Mouse (Mus musculus): ENCODE data around the gene Tmem100.
A peak's percentile ranks its signal among the peaks of the same experiment; 100 is the strongest.

Gene Tmem100

DNA sequence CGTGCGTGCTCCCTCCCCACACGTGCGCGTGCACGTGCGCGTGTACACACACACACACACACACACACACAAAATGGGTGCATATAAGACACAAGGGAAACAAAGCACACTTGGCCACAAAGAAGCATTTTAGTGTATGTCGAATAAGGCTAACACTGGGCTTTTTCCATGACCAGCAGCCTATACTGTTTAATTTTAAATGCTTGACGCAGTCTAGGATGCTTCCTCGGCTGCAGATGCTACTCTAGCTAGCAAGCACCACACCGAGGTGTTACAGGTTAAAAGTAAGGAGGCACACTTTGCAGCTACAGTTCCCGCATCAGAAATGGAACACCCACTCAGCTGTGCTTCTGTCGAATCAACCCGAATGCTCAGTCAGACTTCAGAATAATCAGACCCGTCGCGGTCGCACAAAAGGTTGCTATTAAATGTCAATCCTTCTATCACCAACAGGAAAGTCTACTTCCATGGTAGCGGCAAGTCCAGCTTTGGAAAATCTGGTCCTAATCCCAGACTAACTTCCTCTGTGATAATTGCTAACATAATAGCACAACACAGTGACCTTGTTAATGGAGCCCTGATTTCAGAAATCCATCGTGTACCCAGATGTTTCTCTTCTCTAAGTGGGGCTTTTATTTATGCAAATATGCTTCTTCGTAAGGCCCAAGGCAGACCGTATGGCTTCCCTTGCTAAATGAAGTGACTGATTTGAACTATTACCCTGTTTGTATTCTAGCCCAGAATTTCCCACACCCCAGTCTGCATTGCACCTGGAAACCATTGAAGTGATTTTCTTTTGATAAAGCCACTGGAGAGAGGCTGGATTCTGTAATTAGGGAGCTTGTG lies 36.5 kb downstream of the Tmem100 start:
- no peak for DNase-seq

DNA sequence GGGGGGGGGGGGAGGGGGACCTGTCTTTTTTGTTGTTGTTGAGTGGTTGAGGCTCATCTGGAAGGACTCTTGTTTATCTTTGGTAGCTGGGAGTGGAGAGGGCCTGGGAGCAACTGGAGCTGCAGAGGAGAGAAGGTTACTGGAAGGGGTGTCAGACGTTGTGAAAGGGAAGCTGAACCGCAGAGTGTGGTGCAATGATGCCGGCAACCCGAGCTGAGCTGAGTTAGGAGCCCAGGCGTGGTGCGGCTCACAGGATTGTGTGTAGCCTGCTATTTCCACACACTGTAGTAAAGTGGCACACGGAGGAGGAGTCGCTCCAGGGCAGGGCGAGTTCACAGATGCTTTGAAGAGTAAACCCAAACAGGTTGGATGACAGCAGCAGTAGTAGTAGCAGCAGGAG lies 41.6 kb downstream of the Tmem100 start:
- no peak for DNase-seq

DNA sequence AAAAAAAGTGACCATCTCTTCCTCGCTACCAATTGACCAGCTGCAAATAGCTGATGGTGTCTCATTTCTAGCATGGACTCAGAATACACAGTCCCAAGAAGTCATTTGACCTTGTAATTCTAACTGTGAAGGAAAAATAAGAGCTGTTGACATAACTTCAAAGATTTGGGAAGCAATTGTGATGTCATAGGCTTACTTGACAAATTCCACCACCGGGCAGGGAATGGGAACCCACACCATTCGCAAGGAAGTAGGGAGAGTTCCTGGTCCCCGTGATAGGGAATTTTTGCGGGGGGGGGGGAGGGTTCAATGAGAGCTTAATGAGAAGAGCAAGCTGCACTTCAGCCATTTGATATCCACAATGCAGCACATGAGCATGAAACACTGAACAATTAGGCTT lies 43.1 kb downstream of the Tmem100 start:
- no peak for DNase-seq

DNA sequence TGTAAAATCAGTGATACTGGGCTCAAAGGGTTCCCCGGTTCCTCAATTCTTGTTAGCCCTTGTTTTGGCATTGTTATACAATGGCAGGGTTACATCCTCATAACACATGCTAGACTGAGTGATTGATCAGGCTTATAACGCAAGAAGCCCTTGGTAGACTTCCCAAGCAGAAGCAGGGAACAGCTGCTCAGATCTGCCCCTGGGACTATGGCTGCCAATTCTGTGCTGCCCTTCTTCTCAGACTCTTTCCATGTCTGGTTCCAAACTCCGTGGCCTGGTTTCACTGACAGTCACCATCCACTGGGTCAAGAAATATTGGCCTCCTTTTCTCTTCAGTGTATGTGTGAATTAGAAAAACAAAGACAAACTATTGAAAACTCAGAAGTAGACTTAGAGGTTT lies 46.5 kb downstream of the Tmem100 start:
- no peak for DNase-seq

DNA sequence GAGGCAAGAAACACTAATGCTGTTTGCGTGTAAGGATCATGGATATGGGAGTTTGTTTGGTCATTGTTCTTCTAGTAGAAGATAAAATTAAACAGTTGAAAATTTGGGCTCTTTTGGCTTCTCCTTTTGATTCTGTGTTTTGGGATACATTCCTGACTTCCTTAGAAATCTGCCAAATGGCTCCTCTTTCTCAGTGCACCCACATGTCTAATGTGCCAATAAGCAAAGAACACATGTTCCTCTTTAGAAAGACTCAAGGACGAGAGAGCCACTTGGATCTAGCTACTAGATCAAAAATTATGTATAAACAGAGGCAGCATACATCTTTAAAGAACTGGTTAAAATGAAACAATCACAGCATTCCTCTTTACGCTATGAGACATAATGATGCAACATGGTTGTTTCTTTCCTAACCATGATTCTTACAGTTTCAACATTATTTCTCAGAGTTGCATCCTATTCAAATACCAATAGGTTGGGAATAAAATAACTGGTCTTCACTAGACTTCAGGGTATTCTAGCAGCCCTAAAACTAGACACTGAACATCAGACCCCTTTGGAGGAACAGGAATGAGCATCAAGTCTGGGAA lies 50.6 kb downstream of the Tmem100 start:
- DNase-seq: no peak

DNA sequence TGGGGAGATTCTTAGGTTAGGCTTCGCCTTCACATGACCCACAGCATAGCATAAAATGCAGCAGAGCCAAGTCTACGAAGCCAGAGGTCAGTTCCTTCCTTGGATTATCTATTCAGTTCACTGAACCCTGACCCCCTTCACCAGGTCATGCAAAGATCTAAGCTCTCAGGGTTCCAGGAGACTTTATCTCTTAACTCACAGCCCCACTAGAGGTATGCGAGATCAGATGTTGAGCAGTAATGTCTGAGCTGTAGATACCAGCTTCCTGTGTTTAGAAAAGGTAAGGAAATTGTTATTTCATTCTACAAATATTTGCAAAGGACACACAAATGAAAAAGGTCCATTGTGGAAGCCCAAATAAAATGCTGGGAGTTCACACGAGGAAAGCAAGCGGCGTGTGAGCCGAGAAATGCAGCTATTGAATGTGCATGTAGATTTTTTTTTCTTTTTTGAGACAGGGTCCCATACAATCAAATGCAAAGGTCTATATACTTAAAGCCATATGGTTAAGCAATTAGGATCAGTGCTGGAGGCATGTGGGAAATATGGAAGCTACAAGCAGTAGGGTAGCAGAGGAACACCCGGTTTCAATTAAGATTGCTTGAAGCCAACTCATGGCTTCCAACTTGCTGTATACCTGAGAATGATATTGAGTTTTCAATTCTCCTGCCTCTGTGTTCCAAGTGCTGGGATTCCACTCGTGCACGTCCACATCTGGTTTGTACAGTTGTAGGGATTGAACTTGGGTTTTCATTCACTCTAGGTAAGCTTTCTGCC lies 51.9 kb downstream of the Tmem100 start:
- no peak for DNase-seq

DNA sequence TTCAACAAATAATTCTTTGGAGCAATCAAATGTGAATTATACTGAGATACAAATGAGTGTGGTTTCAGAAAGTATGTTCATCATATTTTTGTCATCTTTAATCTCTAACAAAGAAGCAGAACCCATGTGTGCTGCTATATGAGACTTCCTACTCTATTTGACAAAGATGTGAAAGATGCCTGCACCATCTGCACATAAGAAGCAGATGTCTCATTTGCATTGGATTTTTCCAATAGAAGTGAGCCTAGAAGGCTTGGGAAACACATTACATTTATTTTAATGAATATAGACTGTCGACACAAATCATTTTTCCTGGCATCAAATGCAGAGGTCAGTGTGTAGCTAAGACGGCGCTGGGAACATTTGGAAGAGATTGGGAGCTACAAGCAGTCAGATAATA lies 52.9 kb downstream of the Tmem100 start:
- no peak for DNase-seq

DNA sequence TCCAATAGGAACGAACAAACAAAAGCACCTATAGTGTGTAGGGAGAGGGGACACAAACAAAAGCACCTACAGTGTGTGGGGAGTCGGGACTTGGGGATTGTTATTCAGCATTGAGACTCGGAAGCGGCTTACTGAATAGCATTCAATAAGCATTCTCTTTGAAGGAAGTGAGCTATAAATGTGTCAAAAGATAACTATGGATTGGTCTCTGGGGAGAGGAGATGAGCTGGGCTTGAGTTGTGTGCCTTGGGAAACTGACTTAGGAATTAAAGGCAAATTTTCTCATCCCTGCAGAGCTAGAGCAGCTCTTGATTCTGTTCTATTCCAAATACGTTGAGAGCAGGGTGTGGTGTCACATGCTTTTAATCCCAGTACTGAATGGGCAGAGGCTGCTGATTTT lies 54.0 kb downstream of the Tmem100 start:
- DNase-seq: peak in 1 of 2 experiments; percentile 28
